Mouse (Mus musculus): ENCODE measurements around the gene Pdcd2. TPM values are rescaled to one million over a fixed set of nuclear protein-coding genes. Genes with fewer than 3 reads are reported as not detected.
A peak's percentile ranks its signal among the peaks of the same experiment; 100 is the strongest.

Pdcd2 gene
- polyA plus RNA-seq, 1 experiment: 21.9 TPM

GRCm38 (mm10) chr17:15517776-15518175 is 9.3 kb downstream of the Pdcd2 start:
- no peaks in the 10 kb centered on the region for H3K4me1 ChIP-seq (ENCODE audit: control insufficient read depth, insufficient read depth, low read length)
- no peak for TF ChIP-seq POLR2A (IDR thresholded peaks at IDR 0.05; ENCODE audit: borderline replicate concordance, low read depth, low read length)
- no peak for TF ChIP-seq CTCF (IDR thresholded peaks at IDR 0.05; ENCODE audit: low read depth, low read length)
- H3K4me3 ChIP-seq (ENCODE audit: insufficient read depth, low read length): no peak overlapping the region
- H3K27ac ChIP-seq (ENCODE audit: insufficient read depth, low read depth, low read length): no peak overlapping the region

DNA sequence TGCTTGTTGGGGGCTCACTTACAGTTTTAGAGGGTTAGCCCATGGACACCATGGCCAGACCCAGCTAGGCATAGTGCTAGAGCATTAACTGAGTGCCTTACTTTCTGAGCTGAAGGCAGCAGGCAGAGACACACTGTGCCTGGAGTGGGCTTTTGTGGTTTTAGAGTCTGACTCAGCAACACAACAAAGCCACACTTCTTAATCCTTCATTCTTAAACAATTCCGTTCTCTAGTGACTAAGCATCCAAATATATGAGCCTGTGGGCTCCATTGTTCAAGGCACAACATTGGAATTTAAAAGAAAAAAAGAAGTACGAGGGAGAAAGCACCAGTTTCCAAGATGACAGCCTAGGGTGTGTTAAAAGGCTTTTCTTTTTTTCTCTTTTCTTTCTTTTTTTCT is 16.4 kb downstream of the Pdcd2 start:
- H3K27ac ChIP-seq (ENCODE audit: insufficient read depth, low read depth, low read length): no peak overlapping the region
- TF ChIP-seq POLR2A (IDR thresholded peaks at IDR 0.05; ENCODE audit: borderline replicate concordance, low read depth, low read length): no peak
- TF ChIP-seq CTCF (IDR thresholded peaks at IDR 0.05; ENCODE audit: low read depth, low read length): no peak
- H3K4me1 ChIP-seq (ENCODE audit: control insufficient read depth, insufficient read depth, low read length): no peaks in the 10 kb centered on the region
- H3K4me3 ChIP-seq (ENCODE audit: insufficient read depth, low read length): no peak overlapping the region

DNA sequence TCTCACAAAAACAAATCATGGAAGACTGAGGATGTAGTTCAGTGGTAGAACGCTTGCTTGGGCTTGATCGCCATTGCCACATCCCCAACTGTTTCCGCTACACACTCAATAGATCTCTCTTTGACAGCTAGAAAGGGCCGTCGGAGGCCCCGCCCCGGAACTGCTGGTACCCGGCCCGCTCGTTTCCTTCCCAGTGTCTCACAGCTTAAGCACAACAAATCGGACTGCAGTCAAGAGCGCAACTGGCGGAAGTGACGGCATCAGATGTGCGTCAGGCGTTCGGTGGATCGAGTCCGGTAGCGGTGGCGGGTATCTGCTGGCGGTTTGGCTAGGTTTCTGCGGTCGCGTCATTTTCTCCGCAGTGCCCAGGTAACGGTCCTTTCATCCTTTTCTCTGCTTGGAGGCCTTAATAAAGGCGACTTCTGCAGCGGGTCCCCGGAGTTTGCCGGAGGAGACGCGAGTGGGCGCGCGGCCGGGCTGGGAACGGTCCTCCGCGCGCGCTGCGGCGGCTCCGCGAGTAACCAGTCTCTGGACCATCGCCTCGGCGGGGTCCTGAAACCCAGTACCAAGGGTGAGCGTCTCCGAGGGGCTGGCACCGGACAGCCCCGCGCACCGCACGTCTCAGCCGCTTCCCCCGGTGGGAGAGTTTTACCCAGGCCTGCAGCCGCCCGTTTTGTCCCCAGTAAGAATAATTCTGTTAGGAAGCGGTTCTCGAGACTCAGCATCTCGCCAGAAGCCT is 27.3 kb downstream of the Pdcd2 start, which contains the start of the genes Psmb1 and Tbp:
Psmb1 (minus strand) TSS at position 96 of the 739 bp plus-strand sequence.
Tbp (plus strand) TSS at position 233 of the 739 bp plus-strand sequence.
- peaks cover 18% of the 10 kb centered on the region for H3K4me1 ChIP-seq (ENCODE audit: control insufficient read depth, insufficient read depth, low read length)
- H3K27ac ChIP-seq (ENCODE audit: insufficient read depth, low read depth, low read length): peak within 1 kb of the TSS; percentile 91
- peak within 1 kb of the TSS; percentile 99 for H3K4me3 ChIP-seq (ENCODE audit: insufficient read depth, low read length)
- no peak for TF ChIP-seq CTCF (IDR thresholded peaks at IDR 0.05; ENCODE audit: low read depth, low read length)

GRCm38 (mm10) chr17:15498753-15499113 is 28.4 kb downstream of the Pdcd2 start:
- Histone ChIP-seq H3K27ac (ENCODE audit: insufficient read depth, low read depth, low read length) (peak overlapping the region; percentile 22), H3K4me1 (ENCODE audit: control insufficient read depth, insufficient read depth, low read length) (peaks cover 18% of the 10 kb centered on the region), H3K4me3 (ENCODE audit: insufficient read depth, low read length) (peak overlapping the region; percentile 85)
- TF ChIP-seq CTCF (IDR thresholded peaks at IDR 0.05; ENCODE audit: low read depth, low read length) (no peak), POLR2A (IDR thresholded peaks at IDR 0.05; ENCODE audit: borderline replicate concordance, low read depth, low read length) (no peak)

- TF ChIP-seq POLR2A (IDR thresholded peaks at IDR 0.05; ENCODE audit: borderline replicate concordance, low read depth, low read length) (no peak), CTCF (IDR thresholded peaks at IDR 0.05; ENCODE audit: low read depth, low read length) (no peak)
These were observed 29.0 kb downstream of the Pdcd2 start for GRCm38 (mm10) chr17:15497882-15498752.

DNA sequence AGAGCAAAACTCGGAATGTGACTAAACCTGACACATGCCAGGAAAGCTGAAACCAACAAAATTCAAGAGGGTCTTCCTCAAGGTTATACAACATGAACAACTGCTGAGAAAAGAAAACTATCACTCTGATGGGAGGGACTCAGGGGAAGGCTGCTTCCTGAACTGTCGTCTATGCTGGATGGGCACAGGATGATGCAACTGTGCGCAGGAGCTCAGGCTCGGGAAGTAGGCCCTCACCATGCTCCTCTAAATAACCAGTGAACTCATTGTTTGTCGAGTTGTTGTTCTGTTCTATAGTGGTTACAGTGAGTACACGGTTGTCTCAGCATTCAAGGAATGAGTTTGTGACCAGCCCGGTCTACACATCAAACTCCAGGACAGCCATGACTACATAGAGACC is 36.6 kb downstream of the Pdcd2 start:
- Histone ChIP-seq H3K4me1 (ENCODE audit: control insufficient read depth, insufficient read depth, low read length) (no peaks in the 10 kb centered on the region; the same call in 1 of the 2 replicates), H3K4me3 (ENCODE audit: insufficient read depth, low read length) (no peak overlapping the region), H3K27ac (ENCODE audit: insufficient read depth, low read depth, low read length) (no peak overlapping the region)
- TF ChIP-seq POLR2A (IDR thresholded peaks at IDR 0.05; ENCODE audit: borderline replicate concordance, low read depth, low read length) (no peak), CTCF (IDR thresholded peaks at IDR 0.05; ENCODE audit: low read depth, low read length) (no peak)

More at GRCm38 (mm10) chr17:15497882-15498752, 29.0 kb downstream of the Pdcd2 start:
- H3K4me3 ChIP-seq (ENCODE audit: insufficient read depth, low read length): peak overlapping the region; percentile 85
- peak overlapping the region; percentile 74 for H3K27ac ChIP-seq (ENCODE audit: insufficient read depth, low read depth, low read length)
- H3K4me1 ChIP-seq (ENCODE audit: control insufficient read depth, insufficient read depth, low read length): peaks cover 18% of the 10 kb centered on the region

DNA sequence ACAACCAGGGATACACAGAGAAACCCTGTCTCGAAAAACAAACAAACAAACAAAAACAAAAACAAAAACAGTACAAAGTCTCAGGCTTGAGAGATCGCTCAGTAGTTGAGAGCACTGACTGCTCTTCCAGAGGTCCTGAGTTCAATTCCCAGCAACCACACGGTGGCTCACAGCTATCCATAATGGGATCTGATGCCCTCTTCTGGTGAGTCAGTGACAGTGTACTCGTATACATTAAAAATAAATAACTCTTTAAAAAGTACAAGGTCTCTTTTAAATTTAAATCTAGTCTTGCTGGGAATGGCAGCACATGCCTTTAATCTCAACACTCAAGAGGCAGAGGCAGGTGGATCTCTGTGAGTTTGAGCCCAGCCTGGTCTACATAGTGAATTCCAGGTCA is 54.4 kb downstream of the Pdcd2 start:
- Histone ChIP-seq H3K27ac (ENCODE audit: insufficient read depth, low read depth, low read length) (no peak overlapping the region), H3K4me1 (ENCODE audit: control insufficient read depth, insufficient read depth, low read length) (no peaks in the 10 kb centered on the region), H3K4me3 (ENCODE audit: insufficient read depth, low read length) (no peak overlapping the region)
- TF ChIP-seq POLR2A (IDR thresholded peaks at IDR 0.05; ENCODE audit: borderline replicate concordance, low read depth, low read length) (no peak), CTCF (IDR thresholded peaks at IDR 0.05; ENCODE audit: low read depth, low read length) (no peak)

Other genes starting within 250 kb of the Pdcd2 start
- not detected in 2 replicates for gene Dll1, start 150.4 kb downstream of the Pdcd2 start, polyA plus RNA-seq (2012; ENCODE audit: insufficient read depth, insufficient read length, missing spikeins)
- gene Fam120b, start 131.1 kb downstream of the Pdcd2 start, polyA plus RNA-seq (2012; ENCODE audit: insufficient read depth, insufficient read length, missing spikeins): 21.8 and 22.7 TPM in 2 replicates
- gene Psmb1, start 27.6 kb downstream of the Pdcd2 start, polyA plus RNA-seq (2012; ENCODE audit: insufficient read depth, insufficient read length, missing spikeins): 146 and 150 TPM in 2 replicates
- 29.9 and 33.7 TPM in 2 replicates for gene Tbp, start 27.4 kb downstream of the Pdcd2 start, polyA plus RNA-seq (2012; ENCODE audit: insufficient read depth, insufficient read length, missing spikeins)
- gene Prdm9, start 37.1 kb upstream of the Pdcd2 start, polyA plus RNA-seq (2012; ENCODE audit: insufficient read depth, insufficient read length, missing spikeins): 12.3 and 12.5 TPM in 2 replicates
- gene Chd1, start 177.7 kb upstream of the Pdcd2 start, polyA plus RNA-seq (2012; ENCODE audit: insufficient read depth, insufficient read length, missing spikeins): 32.2 and 33.6 TPM in 2 replicates

All from bone marrow macrophage, adult 2 months (primary cell).